Mouse (Mus musculus): ENCODE data around the gene Olfr1359.
"Not testable (repeated sequence)": the region's sequence is repeated elsewhere in the genome, so short reads cannot be mapped to it uniquely, and the experiment has no call there.

Olfr1359 gene

GRCm38 (mm10) chr13:21722993-21723836 lies 25.3 kb downstream of the Olfr1359 start:
- DNase-seq (ENCODE audit: low spot score): no peak

- DNase-seq (ENCODE audit: low spot score): no peak
Observed at GRCm38 (mm10) chr13:21727948-21728572, 30.1 kb downstream of the Olfr1359 start.

DNA sequence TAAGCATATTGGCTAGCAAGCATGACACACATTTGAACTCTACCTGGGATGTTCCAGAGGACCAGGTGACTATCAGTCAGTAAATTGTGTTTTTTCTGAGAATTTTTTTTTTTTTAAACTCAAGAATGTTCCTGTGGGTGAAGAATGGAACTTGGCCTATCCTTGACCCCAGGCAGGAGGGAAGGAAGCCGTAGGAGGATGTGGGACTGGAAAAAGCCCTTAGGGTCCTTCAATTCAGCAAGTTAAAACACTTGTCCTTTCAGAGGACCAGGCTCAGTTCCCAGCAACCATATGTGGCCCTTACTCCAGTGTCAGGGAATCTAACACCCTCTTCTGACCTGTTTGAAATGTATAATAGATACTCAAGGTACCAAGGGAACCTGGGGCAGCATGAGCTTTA lies 31.6 kb downstream of the Olfr1359 start:
- no peak for DNase-seq (ENCODE audit: low spot score)

DNA sequence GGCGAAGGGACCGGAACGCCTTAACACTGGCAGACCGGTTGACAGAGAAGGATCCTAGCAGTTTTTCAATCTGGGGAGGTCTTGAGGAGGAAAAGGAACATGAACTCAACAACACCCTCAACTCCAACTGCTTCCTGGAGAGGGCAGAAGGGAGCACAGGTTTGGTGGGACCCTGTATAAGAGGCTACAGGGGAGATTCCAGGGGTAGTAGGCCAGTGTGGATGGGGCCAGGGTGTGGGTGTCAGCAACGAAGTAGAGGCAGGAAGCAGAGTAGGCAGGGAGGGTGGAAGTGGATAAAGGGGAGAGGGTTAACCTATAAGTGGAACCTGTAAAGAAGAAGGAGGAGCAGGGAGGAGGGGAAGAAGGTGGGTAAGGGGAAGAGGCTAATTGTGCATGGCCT lies 35.6 kb downstream of the Olfr1359 start:
- DNase-seq (ENCODE audit: low spot score): no peak

DNA sequence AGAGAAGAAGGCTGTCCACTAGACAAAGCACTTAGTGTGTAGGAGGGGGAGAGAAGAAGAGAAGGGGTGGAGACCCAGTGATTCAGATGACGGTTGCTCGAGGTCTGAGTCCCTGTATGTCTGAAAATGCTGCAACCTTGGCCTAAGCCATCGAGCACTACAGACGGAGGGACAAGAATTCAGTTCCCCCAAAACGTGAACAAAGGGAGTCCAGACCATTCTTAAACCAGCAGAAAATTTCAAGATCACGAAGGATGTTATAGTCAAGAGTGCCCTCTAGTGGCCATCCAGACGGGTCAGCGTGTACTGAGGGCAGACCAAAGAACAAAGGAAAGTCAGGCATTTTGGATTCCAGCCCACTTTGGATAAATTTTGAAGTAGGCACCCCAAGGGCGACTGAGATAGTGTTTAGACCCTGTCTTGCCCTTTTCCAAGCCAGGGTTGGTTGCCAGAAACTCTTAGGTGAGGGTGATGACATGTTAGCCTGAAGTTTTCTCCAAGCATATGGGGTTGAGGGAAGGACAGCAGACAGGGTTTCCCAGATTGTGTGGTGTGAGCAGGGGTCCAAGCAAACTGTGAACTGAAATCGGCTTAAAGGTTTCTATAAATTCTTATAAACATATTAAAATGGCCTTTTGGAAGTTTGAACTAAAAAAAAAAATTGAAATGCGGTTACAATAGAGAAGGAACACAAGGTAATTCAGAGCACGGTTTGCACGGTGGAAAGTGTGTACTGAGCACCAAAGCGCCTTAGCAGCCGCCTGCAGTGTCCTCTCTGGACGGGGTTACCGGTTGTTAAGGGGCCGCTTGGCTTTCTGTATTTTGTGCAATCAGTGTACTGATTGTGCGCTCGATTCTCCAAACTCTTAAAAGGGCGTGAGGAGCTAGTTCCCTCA lies 36.3 kb downstream of the Olfr1359 start:
- DNase-seq (ENCODE audit: low spot score): no peak

DNA sequence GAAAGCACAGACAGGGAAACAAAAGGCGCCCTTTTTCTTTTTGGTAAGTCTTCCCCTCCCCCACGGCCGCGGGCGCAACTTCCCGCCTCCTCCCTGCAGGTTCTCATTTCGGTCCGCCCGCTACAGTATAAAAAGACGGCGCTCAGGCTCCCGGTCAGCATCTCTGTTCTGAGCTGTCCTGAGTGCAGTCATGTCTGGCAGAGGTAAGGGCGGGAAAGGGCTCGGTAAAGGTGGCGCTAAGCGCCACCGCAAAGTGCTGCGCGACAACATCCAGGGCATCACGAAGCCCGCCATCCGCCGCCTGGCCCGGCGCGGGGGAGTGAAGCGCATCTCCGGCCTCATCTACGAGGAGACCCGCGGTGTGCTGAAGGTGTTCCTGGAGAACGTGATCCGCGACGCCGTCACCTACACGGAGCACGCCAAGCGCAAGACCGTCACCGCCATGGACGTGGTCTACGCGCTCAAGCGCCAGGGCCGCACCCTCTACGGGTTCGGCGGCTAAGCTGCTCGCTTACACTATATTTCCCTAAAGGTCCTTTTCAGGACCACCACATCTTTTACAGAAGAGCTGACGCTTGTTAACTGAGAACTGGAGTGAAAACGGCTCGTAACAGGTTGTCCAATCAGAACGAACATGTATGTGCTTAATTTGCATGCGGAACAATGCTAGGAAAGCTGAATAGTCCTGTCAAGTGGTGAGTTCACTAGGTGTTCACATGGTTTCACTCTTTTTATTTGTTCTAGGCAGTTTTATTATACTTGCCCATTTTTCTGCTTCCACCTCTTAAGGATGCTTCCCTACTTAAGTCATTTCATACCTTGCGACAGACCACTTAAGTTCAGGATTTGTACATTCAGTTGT lies 37.2 kb downstream of the Olfr1359 start, which contains the start of gene Hist1h4j:
Hist1h4j (plus strand) TSS at position 159 of the 862 bp plus-strand sequence.
- DNase-seq (ENCODE audit: low spot score): not testable (repeated sequence)

GRCm38 (mm10) chr13:21745006-21745405 lies 47.1 kb downstream of the Olfr1359 start:
- DNase-seq (ENCODE audit: low spot score): no peak

DNA sequence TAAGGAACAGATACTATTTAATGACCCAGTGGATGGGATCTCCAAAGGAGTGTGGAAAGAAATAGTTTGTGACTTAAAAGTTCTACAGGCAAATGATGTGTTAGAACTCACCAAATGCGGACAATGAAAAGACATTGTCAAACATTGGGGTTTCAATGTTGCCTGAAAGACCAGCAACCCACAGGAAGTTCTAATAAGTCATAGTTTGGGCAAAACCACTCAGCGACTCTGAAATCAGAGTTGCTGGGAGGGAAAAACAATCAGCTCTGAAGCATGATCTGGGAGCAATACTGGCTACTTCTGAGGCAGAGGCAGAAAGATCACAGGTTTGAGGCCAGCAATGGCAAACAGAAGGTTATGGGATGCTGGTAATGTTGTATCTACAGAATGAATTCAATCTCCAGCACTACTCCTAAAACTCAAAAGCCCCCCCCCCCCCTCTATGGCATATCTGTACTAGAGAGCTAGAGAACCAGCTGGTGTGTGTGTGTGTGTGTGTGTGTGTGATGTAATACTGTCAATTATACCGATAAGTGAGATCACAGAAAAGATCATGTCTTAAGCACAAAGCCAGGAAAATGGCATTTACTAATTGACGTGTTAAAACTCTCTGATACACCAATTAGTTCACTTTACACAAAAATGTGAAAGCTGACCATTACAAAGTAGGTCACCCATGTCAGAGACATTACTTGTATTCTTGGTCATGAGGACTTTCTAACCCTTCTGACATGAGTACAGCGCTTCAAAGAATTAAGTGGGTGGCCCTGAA lies 51.7 kb downstream of the Olfr1359 start:
- no peak for DNase-seq (ENCODE audit: low spot score)

- peak; percentile 51 for DNase-seq (ENCODE audit: low spot score)
Observed at GRCm38 (mm10) chr13:21750159-21751017, 52.5 kb downstream of the Olfr1359 start, which contains the start of gene Hist1h4k. Gene Hist1h4k, minus strand, starts transcription at chr13:21750505.

GRCm38 (mm10) chr13:21751417-21751816 lies 53.5 kb downstream of the Olfr1359 start:
- DNase-seq (ENCODE audit: low spot score): no peak

- no peak for DNase-seq (ENCODE audit: low spot score)
Observed at GRCm38 (mm10) chr13:21751827-21752226, 53.9 kb downstream of the Olfr1359 start.

GRCm38 (mm10) chr13:21752356-21752755 lies 54.4 kb downstream of the Olfr1359 start:
- DNase-seq (ENCODE audit: low spot score): no peak

- no peak for DNase-seq (ENCODE audit: low spot score)
Observed at GRCm38 (mm10) chr13:21753051-21753523, 55.2 kb downstream of the Olfr1359 start.

DNA sequence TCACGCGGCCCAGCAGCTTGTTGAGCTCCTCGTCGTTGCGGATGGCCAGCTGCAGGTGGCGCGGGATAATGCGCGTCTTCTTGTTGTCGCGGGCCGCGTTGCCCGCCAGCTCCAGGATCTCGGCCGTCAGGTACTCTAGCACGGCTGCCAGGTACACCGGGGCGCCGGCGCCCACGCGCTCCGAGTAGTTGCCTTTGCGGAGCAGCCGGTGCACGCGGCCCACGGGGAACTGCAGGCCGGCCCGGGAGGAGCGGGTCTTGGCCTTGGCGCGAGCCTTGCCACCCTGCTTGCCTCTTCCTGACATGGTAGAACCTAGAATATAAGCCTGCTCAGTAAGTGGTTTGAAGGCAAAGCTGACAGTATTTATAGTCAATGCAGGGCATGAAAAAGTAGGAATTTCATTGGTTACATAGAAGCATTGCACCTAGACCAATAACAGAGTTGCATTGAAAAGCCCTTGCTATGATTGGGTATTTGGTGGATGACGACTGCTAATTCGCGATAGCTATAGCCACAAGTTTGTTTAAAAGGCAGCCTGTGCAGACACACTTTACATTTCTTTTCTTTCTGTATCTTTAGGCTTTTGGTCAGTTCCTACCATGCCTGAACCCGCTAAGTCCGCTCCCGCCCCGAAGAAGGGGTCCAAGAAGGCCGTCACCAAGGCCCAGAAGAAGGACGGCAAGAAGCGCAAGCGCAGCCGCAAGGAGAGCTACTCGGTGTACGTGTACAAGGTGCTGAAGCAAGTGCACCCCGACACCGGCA lies 55.8 kb downstream of the Olfr1359 start, which contains the start of the genes Hist1h2ak and Hist1h2bn:
Hist1h2ak (minus strand) TSS at position 304 of the 762 bp plus-strand sequence.
Hist1h2bn (plus strand) TSS at position 600 of the 762 bp plus-strand sequence.
- DNase-seq (ENCODE audit: low spot score): not testable (repeated sequence)

GRCm38 (mm10) chr13:21754294-21755001 lies 56.5 kb downstream of the Olfr1359 start:
- not testable (repeated sequence) for DNase-seq (ENCODE audit: low spot score)

DNA sequence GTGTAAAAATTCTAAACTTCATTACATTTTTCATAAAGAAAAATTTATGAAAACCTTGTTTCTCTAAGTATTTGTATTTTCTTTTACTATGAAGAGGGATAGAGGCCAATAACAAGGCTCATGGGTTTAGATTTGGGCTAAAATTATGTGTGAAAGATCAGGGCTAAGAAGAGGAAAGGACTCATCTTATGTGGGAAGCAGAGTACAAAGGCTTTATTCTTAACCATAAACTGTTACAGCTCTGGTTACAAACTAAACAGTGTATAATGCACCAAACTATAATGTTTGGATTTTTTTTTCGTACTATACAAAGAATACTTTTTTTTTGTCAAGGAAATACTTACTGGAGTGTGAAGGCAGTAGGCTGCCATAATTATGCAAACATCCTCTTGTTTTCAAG lies 57.8 kb downstream of the Olfr1359 start:
- DNase-seq (ENCODE audit: low spot score): no peak

All from urinary bladder, postnatal 10 days (tissue).